Mouse (Mus musculus) liver, adult (tissue): ENCODE measurements at regions not wholly inside any gene's neighbourhood (a gene's known extent, or its start where the extent isn't known, plus 50 kb on each side); places are given as distances from the start of the nearest gene placed in this dataset.

Source experiments
- GATA4 ChIP-seq: IDR thresholded peaks from 2 replicates; pipeline ENCODE4 v1.6.1; 2014; ENCODE audit warnings: mild to moderate bottlenecking, low read length; ENCODE audit not compliant: insufficient replicate concordance

- TF ChIP-seq GATA4: no peak
Measured at GRCm38 (mm10) chr11:79833817-79834216, 128.4 kb downstream of the Utp6 start.

GRCm38 (mm10) chr11:79831591-79832320, 130.4 kb downstream of the Utp6 start:
- no peak for TF ChIP-seq GATA4

GRCm38 (mm10) chr11:79830567-79831055, 131.6 kb downstream of the Utp6 start:
- TF ChIP-seq GATA4: no peak

GRCm38 (mm10) chr11:79827034-79827433, 135.2 kb downstream of the Utp6 start:
- no peak for TF ChIP-seq GATA4

GRCm38 (mm10) chr11:79825881-79826280, 136.3 kb downstream of the Utp6 start:
- no peak for TF ChIP-seq GATA4

GRCm38 (mm10) chr11:79823631-79824310, 138.4 kb downstream of the Utp6 start:
- no peak for TF ChIP-seq GATA4

- no peak for TF ChIP-seq GATA4
Measured at GRCm38 (mm10) chr11:79821986-79822385, 140.2 kb downstream of the Utp6 start.

- no peak for TF ChIP-seq GATA4
Measured at GRCm38 (mm10) chr11:79815156-79815555, 147.0 kb downstream of the Utp6 start.

GRCm38 (mm10) chr11:79806911-79807466, 155.2 kb downstream of the Utp6 start:
- TF ChIP-seq GATA4: no peak

GRCm38 (mm10) chr11:79806417-79806816, 155.8 kb downstream of the Utp6 start:
- TF ChIP-seq GATA4: no peak

- no peak for TF ChIP-seq GATA4
Measured at GRCm38 (mm10) chr11:79805981-79806415, 156.2 kb downstream of the Utp6 start.

- TF ChIP-seq GATA4: no peak
Measured at GRCm38 (mm10) chr11:79803971-79804370, 158.2 kb downstream of the Utp6 start.

- TF ChIP-seq GATA4: no peak
Measured at GRCm38 (mm10) chr11:79803006-79803405, 159.2 kb downstream of the Utp6 start.

GRCm38 (mm10) chr11:79802566-79802965, 159.6 kb downstream of the Utp6 start:
- TF ChIP-seq GATA4: no peak

GRCm38 (mm10) chr11:79800256-79800655, 161.9 kb downstream of the Utp6 start:
- no peak for TF ChIP-seq GATA4

GRCm38 (mm10) chr11:79788251-79788741, 173.9 kb downstream of the Utp6 start:
- no peak for TF ChIP-seq GATA4

GRCm38 (mm10) chr11:79787766-79788165, 174.4 kb downstream of the Utp6 start:
- TF ChIP-seq GATA4: no peak

- no peak for TF ChIP-seq GATA4
Measured at GRCm38 (mm10) chr11:79784071-79784470, 178.1 kb downstream of the Utp6 start.
